Mouse (Mus musculus) bone marrow, adult 2 months (tissue): ENCODE measurements at regions not wholly inside any gene's neighbourhood (a gene's known extent, or its start where the extent isn't known, plus 50 kb on each side); places are given as distances from the start of the nearest gene placed in this dataset.

Experiments used
- H3K27ac ChIP-seq: fragments of 200-500 bp; 2 replicates; pipeline ENCODE4 v1.5.1; 2012; ENCODE audit warnings: low read depth, mild to moderate bottlenecking, control low read depth, inconsistent platforms, low read length; ENCODE audit not compliant: control insufficient read depth, poor library complexity, insufficient read depth
- H3K4me1 ChIP-seq: fragments of 200-500 bp; 2 replicates; pipeline ENCODE4 v1.6.1; 2011; ENCODE audit warnings: low read length; ENCODE audit not compliant: control insufficient read depth, insufficient read depth
- H3K4me3 ChIP-seq: fragments of 200-500 bp; replicated peaks from 2 replicates; pipeline ENCODE3; 2011; ENCODE audit warnings: mild to moderate bottlenecking, low read depth, low read length, control low read depth; ENCODE audit not compliant: control insufficient read depth
- CTCF ChIP-seq: fragments of 200-500 bp; IDR thresholded peaks from 2 replicates; pipeline ENCODE4 v1.5.1; 2011; ENCODE audit warnings: low read length, control low read depth; ENCODE audit not compliant: control insufficient read depth, insufficient read depth
- POLR2A ChIP-seq: fragments of 200-500 bp; IDR thresholded peaks from 2 replicates; pipeline ENCODE4 v1.6.1; 2011; ENCODE audit warnings: low read depth, mild to moderate bottlenecking, control low read depth, low read length, borderline replicate concordance; ENCODE audit not compliant: control insufficient read depth
- WGBS: fragments of 180-500 bp; shearing (Covaris S2); methylation state at CpG from one replicate; pipeline ENCODE4 v1.1.7; 2018; 5-methylcytosine and 5-hydroxymethylcytosine counted together

DNA sequence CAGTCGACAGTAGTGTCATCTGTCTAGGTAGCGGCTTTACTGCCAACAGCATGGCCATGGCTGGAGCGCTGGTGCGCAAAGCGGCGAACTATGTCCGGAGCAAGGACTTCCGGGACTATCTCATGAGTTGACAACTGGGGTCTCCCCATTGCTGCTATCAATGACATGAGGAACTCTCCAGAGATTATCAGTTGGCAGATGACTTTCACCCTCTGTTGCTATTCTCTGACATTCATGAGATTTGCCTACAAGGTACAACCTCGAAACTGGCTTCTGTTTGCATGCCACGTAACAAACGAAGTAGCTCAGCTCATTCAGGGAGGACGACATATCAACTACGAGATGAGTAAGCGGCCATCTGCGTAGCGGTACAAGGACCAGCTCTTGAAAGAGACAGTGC is 374.6 kb upstream of the Gm6657 start:
- Histone ChIP-seq H3K4me1 (no peaks in the 10 kb centered on the region), H3K4me3 (no peak overlapping the region), H3K27ac (no peak overlapping the region)
- WGBS = 87% methylated on average over 16 of the region's 16 CpGs
- TF ChIP-seq CTCF (no peak), POLR2A (no peak)

DNA sequence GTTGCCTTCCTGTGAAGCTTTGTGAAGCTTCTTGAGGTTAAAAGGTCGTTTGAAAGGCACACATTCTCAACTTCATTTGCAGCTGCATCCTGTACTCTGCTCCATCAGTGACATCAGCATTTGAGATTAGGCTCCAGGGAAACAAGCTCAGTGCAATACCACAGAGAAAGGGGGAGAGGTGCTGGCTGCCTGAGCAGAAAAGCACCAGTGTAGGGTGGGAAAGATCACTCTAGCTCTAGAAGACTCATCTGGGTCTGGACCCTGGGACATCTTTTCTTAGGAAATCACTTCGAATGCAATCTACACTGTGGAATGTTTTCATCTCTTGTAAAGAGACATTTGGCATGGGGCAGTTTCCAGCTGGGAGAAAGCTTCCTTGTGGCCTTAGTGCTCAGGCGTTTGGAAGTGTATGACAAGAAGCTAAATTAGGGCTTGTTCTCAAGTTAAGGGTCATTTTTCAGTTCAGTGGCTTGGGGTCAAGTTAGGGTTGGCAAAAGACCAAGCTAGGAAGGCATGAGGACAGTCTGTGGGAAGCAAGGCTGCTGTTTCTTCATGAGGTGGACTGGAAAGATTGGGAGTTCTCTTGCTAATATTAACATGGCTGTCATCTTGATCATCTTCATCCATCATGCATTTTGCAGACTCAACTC is 370.5 kb upstream of the Gm6657 start:
- Histone ChIP-seq H3K4me3 (no peak overlapping the region), H3K27ac (no peak overlapping the region), H3K4me1 (no peaks in the 10 kb centered on the region)
- TF ChIP-seq POLR2A = no peak
- TF ChIP-seq CTCF = no peak
- 44% methylated on average over 3 of the region's 3 CpGs for WGBS

DNA sequence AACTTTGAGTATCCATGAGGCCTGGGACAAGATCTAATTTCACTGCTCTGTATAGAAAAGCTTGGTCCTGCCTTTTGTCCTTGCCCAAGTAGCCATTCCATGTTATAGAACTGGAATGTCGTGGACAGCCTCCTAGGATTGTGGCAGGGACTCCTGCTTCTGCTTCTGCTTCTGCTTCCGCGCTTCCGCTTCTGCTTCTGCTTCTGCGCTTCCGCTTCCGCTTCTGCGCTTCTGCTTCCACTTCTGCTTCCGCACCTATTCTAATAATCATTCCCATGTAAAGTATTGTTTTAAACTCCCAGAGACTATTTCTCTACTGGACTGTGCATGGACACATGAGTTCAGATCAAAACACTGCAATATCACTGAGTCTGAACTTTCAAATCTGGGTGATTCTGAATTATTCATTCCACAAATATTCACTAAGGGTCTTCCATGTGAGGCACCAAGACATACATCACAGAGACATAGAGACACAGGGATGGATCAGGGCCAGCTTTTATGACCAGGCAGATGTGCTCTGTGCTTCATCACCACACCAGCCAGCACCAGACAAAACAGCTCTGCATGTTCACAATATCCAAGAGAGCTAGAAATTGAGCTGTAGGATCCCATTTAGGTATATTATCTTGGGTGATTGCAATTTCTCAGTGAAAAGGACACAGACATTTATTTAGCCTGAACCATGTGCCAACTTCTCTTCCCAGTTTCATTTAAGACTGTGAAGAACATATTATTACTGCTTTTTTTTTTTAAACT is 360.5 kb upstream of the Gm6657 start:
- WGBS = 84% methylated on average over 9 of the region's 9 CpGs
- H3K4me3 ChIP-seq = no peak overlapping the region
- H3K4me1 ChIP-seq = no peaks in the 10 kb centered on the region
- TF ChIP-seq CTCF (no peak), POLR2A (no peak)
- H3K27ac ChIP-seq = no peak overlapping the region

DNA sequence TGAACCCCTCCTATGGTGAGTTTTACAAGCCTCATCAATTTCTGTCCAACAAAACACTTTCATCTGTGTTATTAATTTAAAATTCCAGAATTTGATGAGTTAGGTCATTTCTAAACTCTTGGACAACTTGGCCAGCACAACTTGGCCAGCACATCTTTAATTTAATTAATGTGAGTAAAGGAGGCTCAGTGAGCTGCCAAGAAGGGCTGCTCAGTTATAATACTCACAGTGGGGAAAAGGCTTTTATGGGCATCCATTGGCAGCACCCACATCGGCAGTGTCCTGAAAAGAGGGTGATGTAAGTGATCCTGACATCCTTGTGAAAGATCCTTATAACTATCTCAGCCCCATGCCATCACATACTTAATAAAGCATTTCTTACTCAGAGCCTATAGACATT is 359.2 kb upstream of the Gm6657 start:
- H3K4me1 ChIP-seq = no peaks in the 10 kb centered on the region
- TF ChIP-seq CTCF (no peak), POLR2A (no peak)
- 82% methylated on average over 1 of the region's 1 CpGs for WGBS
- no peak overlapping the region for H3K4me3 ChIP-seq
- no peak overlapping the region for H3K27ac ChIP-seq

DNA sequence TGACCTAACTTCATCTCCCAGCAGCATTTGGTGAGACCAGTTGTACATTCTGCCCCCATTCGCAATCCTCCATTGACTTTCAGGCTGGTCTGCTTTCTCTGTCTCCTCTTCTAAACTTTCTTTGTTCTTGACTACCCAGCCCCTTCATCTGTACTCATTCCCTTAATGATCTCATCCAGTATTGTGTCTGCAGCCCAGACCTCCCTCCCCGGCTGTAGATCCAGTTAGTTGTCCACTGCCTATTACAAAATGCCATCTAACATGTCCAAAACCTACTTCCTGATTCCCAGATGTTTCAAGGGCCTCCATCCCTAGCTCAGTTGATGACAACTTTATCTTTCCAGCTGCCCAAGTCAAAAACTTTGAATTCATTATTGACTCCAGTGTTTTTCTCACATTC is 357.8 kb upstream of the Gm6657 start:
- H3K27ac ChIP-seq = no peak overlapping the region
- no peaks in the 10 kb centered on the region for H3K4me1 ChIP-seq
- 59% methylated on average over 2 of the region's 2 CpGs for WGBS
- TF ChIP-seq CTCF (no peak), POLR2A (no peak)
- H3K4me3 ChIP-seq = no peak overlapping the region

DNA sequence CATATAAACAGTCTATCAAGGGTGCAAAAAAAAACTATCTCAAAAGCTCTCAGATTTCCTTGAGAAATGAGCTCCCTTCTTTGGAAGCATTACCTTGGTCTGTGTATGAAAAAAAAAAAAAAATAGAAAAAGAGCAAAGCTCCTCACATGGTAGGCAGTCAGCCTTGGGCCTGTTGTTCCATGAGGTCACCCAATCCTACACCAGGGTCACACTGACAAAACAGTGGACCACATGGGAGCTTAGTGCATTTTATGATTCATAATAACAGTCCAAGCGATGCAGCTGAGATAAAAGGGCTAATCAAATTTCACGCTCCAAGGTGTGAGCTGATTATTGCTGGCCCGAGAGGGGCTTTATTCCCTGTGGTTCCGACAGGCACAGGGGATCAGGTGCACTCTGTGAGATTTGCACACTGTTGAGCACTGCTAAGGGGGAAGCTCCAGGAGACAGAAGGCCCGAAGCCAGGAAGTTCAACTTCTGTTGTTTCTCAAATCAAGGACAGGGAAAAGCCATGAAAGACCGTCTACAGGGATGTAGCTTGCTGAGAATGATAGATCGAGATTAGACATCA is 352.1 kb upstream of the Gm6657 start:
- no peak overlapping the region for H3K4me3 ChIP-seq
- 86% methylated on average over 7 of the region's 7 CpGs for WGBS
- TF ChIP-seq CTCF (no peak), POLR2A (no peak)

DNA sequence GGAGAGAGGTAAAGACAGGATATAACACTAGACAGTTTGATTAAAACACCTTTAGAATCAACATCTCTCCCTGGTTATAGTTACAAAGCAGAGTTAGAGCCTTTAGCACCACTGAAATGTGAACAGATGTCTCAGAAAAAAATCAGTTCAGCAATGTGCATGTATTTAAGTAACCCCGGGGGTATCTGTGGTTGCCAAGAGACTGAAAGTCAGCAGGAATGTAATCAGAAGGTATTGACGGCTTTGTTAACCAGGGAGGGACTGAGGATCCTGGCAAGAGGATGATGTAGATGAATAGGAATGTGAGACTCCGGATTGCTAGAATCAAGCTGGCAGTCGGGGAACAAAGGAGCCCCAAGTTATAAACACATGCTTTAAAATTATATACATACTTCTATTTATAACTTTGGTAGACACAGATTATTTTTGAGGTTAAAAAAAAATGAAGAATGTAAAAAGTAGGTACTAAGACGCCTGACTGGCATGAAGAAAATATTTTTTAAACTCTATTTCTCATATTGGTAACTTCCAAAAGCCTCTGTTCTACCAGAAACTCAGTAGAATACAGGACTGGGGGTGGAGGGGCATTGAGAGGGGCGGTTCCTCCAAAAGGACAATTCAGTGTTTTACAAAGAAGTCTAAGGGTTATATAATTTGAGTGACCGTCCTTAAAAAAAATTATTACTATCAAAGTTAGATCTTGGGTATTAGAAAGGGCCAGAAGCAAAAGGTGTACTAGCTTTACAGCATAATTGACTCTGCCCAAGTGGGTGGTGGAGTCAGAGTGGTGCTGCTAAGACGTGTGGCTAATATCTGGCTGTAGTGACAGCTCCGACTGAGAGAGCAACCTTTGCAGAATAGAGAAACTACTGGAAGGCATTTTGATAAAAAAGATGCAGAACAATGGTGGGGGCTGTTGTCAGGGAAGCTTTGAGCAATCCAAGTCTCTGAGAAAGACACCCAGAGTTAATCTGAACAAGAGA is 341.2 kb upstream of the Gm6657 start:
- Histone ChIP-seq H3K4me1 (no peaks in the 10 kb centered on the region), H3K27ac (no peak overlapping the region), H3K4me3 (no peak overlapping the region)
- TF ChIP-seq POLR2A (no peak), CTCF (no peak)
- WGBS = 57% methylated on average over 9 of the region's 9 CpGs

More for the DNA sequence above, 352.1 kb upstream of the Gm6657 start:
- H3K4me1 ChIP-seq = no peaks in the 10 kb centered on the region
- H3K27ac ChIP-seq = no peak overlapping the region
